Mouse (Mus musculus) ovary, postnatal 36 days (tissue): ENCODE data around the gene Palm3.

Source experiments
- DNase-seq: peaks from one replicate; pipeline ENCODE4 v3.0.0; 2022; ENCODE audit warnings: low spot score, mixed read lengths

Gene Palm3

GRCm38 (mm10) chr8:84023631-84024030 is 2.4 kb downstream of the Palm3 start:
- DNase-seq, result no peak

- peak; percentile 62 for DNase-seq
Measured at GRCm38 (mm10) chr8:84024171-84024570, 2.9 kb downstream of the Palm3 start.

GRCm38 (mm10) chr8:84025863-84026262 is 4.6 kb downstream of the Palm3 start:
- peak; percentile 57 for DNase-seq

- DNase-seq, result no peak
Measured at GRCm38 (mm10) chr8:84027449-84027848, 6.2 kb downstream of the Palm3 start.

GRCm38 (mm10) chr8:84029272-84029671 is 8.0 kb downstream of the Palm3 start:
- no peak for DNase-seq

- DNase-seq, result no peak
Measured at GRCm38 (mm10) chr8:84032777-84033176, 11.5 kb downstream of the Palm3 start.

- peak; percentile 31 for DNase-seq
Measured at GRCm38 (mm10) chr8:84038015-84038414, 16.7 kb downstream of the Palm3 start.

- peak; percentile 56 for DNase-seq
Measured at GRCm38 (mm10) chr8:84039050-84039449, 17.8 kb downstream of the Palm3 start.

- DNase-seq, result peak; percentile 70
Measured at GRCm38 (mm10) chr8:84042066-84042947, 21.0 kb downstream of the Palm3 start, which contains the start of gene Il27ra. Gene Il27ra (minus strand): TSS chr8:84042589.

GRCm38 (mm10) chr8:84042948-84043342 is 21.7 kb downstream of the Palm3 start:
- DNase-seq, result no peak

GRCm38 (mm10) chr8:84044103-84044502 is 22.8 kb downstream of the Palm3 start:
- DNase-seq, result no peak

GRCm38 (mm10) chr8:84044900-84045299 is 23.6 kb downstream of the Palm3 start, which contains the start of gene Rln3:
Gene Rln3 (minus strand): TSS chr8:84045000.
- DNase-seq, result no peak

GRCm38 (mm10) chr8:84046505-84046904 is 25.2 kb downstream of the Palm3 start:
- no peak for DNase-seq

GRCm38 (mm10) chr8:84048171-84048570 is 26.9 kb downstream of the Palm3 start:
- no peak for DNase-seq

- DNase-seq, result no peak
Measured at GRCm38 (mm10) chr8:84052746-84053145, 31.5 kb downstream of the Palm3 start.

- DNase-seq, result no peak
Measured at GRCm38 (mm10) chr8:84053229-84053628, 32.0 kb downstream of the Palm3 start.

GRCm38 (mm10) chr8:84057827-84058226 is 36.6 kb downstream of the Palm3 start:
- no peak for DNase-seq

- no peak for DNase-seq
Measured at GRCm38 (mm10) chr8:84059226-84059625, 38.0 kb downstream of the Palm3 start.

- DNase-seq, result no peak
Measured at GRCm38 (mm10) chr8:84060245-84060644, 39.0 kb downstream of the Palm3 start.

GRCm38 (mm10) chr8:84063861-84064610 is 42.8 kb downstream of the Palm3 start:
- no peak for DNase-seq

GRCm38 (mm10) chr8:84065037-84065436 is 43.8 kb downstream of the Palm3 start, which contains the start of gene Gm10643:
Gene Gm10643 (minus strand): TSS chr8:84065137.
- no peak for DNase-seq

GRCm38 (mm10) chr8:84065457-84066072 is 44.3 kb downstream of the Palm3 start:
- no peak for DNase-seq
